Mouse (Mus musculus) adrenal gland, postnatal 36 days (tissue): Measurements from ENCODE around the gene Rhod. TPM values are rescaled to one million over a fixed set of nuclear protein-coding genes. Genes with fewer than 3 reads are reported as not detected.
A peak's percentile ranks its signal among the peaks of the same experiment; 100 is the strongest.

Experiments used
- DNase-seq, 2 experiments: peaks; one replicate each; pipeline ENCODE4 v3.0.0; 2021; ENCODE audit warnings: mixed read lengths in 1 of 2
- total RNA-seq, 2 experiments: library from RNA; stranded (reverse); gene quantifications; 2 replicates each; pipeline ENCODE4 v1.2.3; 2021

Gene Rhod
- total RNA-seq, 2 experiments from 2014 or later = 25.8 to 26.8 TPM

GRCm38 (mm10) chr19:4450666-4451065, 11.4 kb upstream of the Rhod start:
- DNase-seq = no peak

- no peak for DNase-seq
Measured at GRCm38 (mm10) chr19:4449230-4449629, 10.0 kb upstream of the Rhod start.

GRCm38 (mm10) chr19:4447445-4447844, 8.2 kb upstream of the Rhod start:
- no peak for DNase-seq

GRCm38 (mm10) chr19:4446661-4447420, 7.6 kb upstream of the Rhod start:
- no peak for DNase-seq

DNA sequence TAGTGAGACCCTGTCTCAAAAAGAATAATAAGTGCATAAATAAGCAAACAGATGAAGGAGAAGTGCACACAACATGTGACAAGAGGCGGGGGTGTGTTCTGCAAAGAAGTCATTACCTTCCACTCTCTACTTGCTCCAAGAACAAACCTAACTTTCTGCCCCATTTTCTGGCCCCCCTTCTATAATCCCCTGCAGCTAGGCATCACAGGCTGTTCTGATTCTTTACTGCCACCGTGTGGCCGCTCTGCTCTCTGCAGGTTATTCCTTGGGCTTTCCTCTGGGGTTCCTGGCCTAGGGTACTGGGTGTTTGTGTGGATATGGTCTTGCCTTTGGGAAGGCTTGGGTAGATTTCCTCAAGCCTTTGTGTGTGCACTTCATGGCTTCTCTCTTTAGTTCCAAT, 3.2 kb upstream of the Rhod start:
- peak; percentile 79 to 83 for DNase-seq

DNA sequence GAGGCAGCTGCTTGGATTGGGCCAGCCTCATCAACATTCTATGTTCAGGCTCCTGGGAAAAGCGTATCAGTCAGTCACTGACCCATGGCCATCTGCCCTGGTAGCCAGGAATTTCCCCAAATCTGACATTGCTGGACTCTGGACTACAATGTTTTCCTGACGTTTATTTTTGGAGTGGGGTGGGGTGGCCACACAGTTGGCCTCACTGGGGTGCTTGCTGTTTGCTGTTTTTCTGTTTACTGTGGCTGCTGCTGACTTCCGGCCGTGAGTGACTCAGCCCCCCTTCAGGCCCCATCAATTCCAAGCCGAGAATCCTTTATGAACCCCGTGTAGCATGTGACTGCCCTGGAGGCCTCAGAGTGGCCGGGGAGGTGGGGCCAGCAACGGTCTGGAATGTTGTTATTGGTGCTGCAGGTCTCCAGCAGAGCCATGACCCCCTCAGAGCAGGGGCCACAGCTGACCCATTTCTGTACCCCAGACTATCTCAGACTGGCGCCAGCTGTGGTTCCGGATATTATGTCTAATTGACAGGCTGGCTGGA, 2.5 kb upstream of the Rhod start:
- DNase-seq = peak; percentile 32 to 58

- DNase-seq = peak; percentile 51 to 60
Measured at GRCm38 (mm10) chr19:4441090-4441591, 1.9 kb upstream of the Rhod start.

DNA sequence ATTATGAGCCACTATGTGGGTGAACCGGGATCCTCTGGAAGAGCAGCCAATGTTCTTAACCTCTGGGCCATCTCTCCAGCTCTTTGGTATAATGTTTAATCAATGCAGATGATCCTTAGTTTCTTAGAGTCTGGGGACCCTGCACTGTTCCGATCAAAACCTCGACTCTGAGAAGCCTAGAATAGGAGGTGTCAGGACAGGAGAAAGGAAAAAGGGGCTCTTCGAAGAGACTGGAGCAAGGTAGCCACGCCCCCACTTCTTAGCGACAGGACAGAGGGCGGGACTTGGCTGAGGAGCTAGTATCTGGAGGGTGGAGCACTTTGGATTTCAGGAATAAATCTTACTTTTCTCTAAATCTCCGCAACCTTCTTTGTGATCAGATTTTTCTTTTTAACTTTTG, 990 bp upstream of the Rhod start:
- peak; percentile 76 to 84 for DNase-seq

DNA sequence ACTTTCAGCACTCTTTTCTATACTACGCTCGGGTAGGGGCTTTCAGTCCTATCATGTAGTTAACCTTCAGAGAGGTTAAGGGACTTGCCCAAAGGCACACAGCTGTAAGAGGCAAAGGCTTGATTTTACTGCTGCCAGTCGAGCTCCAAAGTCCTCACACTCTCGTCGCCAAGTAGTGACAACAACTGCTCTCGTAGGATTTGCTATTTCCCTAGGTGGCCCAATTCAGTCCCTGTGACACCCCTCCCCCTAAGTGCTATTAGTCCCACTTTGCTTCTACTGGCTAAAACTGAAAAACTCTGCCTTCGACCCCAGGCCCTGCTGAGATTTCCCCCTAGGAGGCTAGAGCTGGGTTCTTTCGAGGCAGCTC, 456 bp downstream of the Rhod start:
- DNase-seq = no peak

GRCm38 (mm10) chr19:4437886-4438285, 1.3 kb downstream of the Rhod start:
- no peak for DNase-seq

GRCm38 (mm10) chr19:4436254-4436653, 3.0 kb downstream of the Rhod start:
- DNase-seq = peak in 1 of 2 experiments; percentile 51

- peak in 1 of 2 experiments; percentile 27 for DNase-seq
Measured at GRCm38 (mm10) chr19:4434999-4435398, 4.2 kb downstream of the Rhod start.

DNA sequence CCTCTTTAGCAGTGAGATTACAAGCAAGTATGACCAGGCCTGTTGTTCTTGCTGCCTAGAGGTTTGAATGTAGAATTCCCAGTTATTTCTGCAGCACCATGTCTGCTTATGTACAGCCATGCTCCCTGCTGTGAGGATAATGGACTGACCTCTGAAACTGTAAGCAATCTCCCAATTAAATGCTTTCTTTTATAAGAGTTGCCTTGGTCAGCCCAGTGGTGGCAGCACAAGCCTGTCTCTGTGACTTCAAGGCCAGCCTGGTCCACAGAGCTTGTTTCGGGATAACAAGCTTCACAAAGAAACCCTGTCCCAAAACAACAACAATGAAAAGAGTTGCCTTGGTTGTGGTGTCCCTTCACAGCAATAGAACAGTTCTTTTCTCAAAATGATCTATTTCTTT, 5.5 kb downstream of the Rhod start:
- DNase-seq = no peak

- peak; percentile 53 to 62 for DNase-seq
Measured at GRCm38 (mm10) chr19:4430091-4430620, 9.1 kb downstream of the Rhod start.

- peak; percentile 35 to 62 for DNase-seq
Measured at GRCm38 (mm10) chr19:4425610-4426366, 13.4 kb downstream of the Rhod start.

GRCm38 (mm10) chr19:4423021-4423420, 16.2 kb downstream of the Rhod start:
- DNase-seq = no peak

DNA sequence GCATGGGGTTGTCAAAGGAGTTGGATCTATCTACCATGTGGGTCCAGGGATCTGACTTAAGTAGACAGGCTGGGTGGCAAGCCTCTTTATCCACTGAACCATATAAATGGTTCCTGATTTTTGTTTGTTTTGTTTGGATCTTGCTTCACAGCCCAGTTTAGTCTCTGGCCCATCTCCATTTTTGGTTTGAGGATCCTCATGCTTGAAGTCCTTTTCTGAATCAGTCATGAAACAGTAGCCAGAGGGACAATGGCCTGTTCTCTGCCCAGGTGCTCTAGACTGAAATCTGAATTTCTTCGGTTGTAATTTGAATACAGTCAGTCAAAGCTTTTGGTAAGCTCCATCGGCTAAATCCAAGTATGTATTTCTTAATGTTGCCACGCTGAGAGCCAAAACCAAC, 16.7 kb downstream of the Rhod start:
- DNase-seq = no peak

DNA sequence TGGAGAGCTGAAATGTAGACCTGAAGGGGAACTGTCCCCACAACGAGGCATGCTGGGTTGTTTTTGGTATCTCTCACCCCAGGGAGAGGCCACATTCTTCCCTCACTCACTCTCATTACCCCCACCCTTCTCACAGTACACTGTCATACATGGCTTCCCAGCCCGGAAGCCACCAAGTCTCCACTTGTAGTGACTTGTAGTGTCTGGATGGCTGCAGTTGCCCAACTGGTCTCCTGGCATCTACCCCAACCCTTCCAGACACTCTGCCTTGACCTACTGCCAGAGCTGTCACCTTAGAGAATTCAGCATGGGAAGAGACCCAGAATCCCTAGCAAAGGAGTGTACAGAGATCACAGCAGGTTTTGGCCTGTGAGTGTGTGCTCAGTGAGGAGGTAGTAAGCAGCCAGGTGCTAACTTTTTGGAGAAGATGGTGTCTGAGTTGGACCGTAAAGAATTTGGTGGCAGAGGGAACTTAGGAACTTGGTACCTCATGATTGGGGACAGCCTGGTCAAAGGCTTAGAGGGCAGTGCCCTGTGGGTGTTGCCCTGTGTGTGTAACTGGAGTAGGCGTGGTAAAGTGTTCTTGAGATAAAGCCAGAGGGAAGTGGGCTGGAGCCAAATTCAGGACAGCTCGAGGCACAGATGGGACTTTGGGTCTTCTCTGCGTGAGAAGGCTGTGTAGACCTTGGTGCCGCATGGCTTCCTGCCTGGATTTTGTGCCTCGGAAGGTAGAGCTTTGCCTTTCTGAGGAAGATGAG, 18.9 kb downstream of the Rhod start:
- DNase-seq = peak; percentile 11 to 30

DNA sequence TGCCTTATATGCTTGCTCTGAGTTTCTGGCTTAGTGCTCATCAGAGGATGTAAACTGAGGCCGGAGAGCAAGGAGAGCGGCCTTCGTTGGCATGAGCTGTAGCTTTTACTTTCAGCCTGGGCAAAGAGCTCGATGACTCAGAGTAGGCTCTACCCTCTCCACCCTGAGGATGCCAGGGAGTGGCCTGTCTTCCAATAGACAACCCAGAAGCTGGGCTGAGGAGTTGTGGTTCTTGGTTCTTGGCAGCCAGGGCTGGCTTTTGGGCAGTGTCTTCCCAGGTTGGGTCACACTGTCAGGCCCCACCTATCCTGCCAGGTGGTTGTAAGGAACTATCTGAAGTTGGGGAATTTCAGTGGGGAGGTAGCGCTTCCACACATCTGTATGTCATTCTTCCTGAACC, 19.5 kb downstream of the Rhod start:
- DNase-seq = peak in 1 of 2 experiments; percentile 36

- DNase-seq = no peak
Measured at GRCm38 (mm10) chr19:4417713-4418112, 21.5 kb downstream of the Rhod start.

- peak; percentile 79 to 88 for DNase-seq
Measured at GRCm38 (mm10) chr19:4417183-4417582, 22.0 kb downstream of the Rhod start.

- no peak for DNase-seq
Measured at GRCm38 (mm10) chr19:4414631-4415030, 24.6 kb downstream of the Rhod start.
